Mouse (Mus musculus) heart, adult 2 months (tissue): ENCODE data around the gene Arf3. TPM values are rescaled to one million over a fixed set of nuclear protein-coding genes. Genes with fewer than 3 reads are reported as not detected.

Experiments
- DNase-seq, 2 experiments: peaks; one replicate each; pipeline ENCODE4 v3.0.0; 2021
- H3K27ac ChIP-seq: fragments of 200-600 bp; 2 replicates; pipeline ENCODE4 v1.8.1; 2022
- H3K27me3 ChIP-seq: fragments of 200-500 bp; 2 replicates; pipeline ENCODE4 v1.6.1; 2012; ENCODE audit warnings: mild to moderate bottlenecking, low read length, inconsistent platforms, mixed read lengths; ENCODE audit not compliant: control insufficient read depth, insufficient read depth
- H3K36me3 ChIP-seq: fragments of 200-500 bp; 2 replicates; pipeline ENCODE4 v1.6.1; 2012; ENCODE audit warnings: low read length, inconsistent platforms; ENCODE audit not compliant: control insufficient read depth, insufficient read depth
- H3K4me1 ChIP-seq: fragments of 200-500 bp; 2 replicates; pipeline ENCODE4 v1.6.1; 2011; ENCODE audit warnings: low read length; ENCODE audit not compliant: control insufficient read depth, insufficient read depth
- H3K4me3 ChIP-seq: fragments of 200-600 bp; 2 replicates; pipeline ENCODE4 v1.8.1; 2022
- H3K79me2 ChIP-seq: fragments of 200-500 bp; replicated peaks from 2 replicates; pipeline ENCODE4 v1.6.1; 2012; ENCODE audit warnings: mild to moderate bottlenecking, inconsistent platforms, low read length, moderate library complexity, mixed read lengths; ENCODE audit not compliant: control insufficient read depth, insufficient read depth
- H3K9ac ChIP-seq: fragments of 200-500 bp; 2 replicates; pipeline ENCODE4 v1.6.1; 2012; ENCODE audit warnings: low read depth, mild to moderate bottlenecking, control low read depth, inconsistent platforms, low read length, mixed read lengths
- CTCF ChIP-seq: fragments of 200-600 bp; IDR thresholded peaks from 2 replicates; pipeline ENCODE4 v1.8.1; 2022; ENCODE audit warnings: antibody characterized with exemption, mild to moderate bottlenecking, moderate library complexity
- EP300 ChIP-seq: fragments of 200-500 bp; IDR thresholded peaks from 2 replicates; pipeline ENCODE4 v1.6.1; 2011; ENCODE audit warnings: low read depth, low read length, control low read depth; ENCODE audit not compliant: insufficient read depth
- POLR2A ChIP-seq: fragments of 200-500 bp; IDR thresholded peaks from 2 replicates; pipeline ENCODE4 v1.6.1; 2011; ENCODE audit warnings: mild to moderate bottlenecking, low read depth, low read length, control low read depth; ENCODE audit not compliant: insufficient read depth
- WGBS: fragments of 180-500 bp; shearing (Covaris S2); methylation state at CpG from one replicate; pipeline ENCODE4 v1.1.7; 2018; 5-methylcytosine and 5-hydroxymethylcytosine counted together
- intact Hi-C: fragments of 180-260 bp; cut with DNase I; formaldehyde crosslinking; loops from one replicate; pipeline ENCODE4 v1.15.1; 2025
- polyA plus RNA-seq: library from polyadenylated mRNA; depleted of rRNA; stranded (reverse); fragments of >200 nt; gene quantifications from 2 replicates; pipeline ENCODE4 v1.2.3, GENCODE M21; 2012
- total RNA-seq, 2 experiments: library from RNA; stranded (reverse); gene quantifications; 2 replicates each; pipeline ENCODE4 v1.2.3; 2021

Gene Arf3
- total and polyA plus RNA-seq, 3 experiments = 18.9 to 30.6 (median 20.0) TPM

DNA sequence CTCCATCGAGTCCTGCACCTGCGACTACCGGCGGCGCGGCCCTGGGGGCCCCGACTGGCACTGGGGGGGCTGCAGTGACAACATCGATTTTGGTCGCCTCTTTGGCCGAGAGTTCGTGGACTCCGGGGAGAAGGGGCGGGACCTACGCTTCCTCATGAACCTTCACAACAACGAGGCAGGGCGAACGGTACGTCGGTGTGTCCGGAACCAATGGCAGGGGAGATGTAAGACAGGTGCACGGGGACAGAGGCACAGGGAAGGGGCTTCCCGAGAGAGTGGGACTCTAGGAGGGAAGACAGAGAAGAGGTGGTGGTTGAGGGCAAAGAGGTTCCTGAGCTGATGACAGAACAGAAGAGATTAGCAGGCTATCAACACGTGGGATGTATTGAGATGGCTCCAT lies 28.8 kb upstream of the Arf3 start:
- Histone ChIP-seq H3K4me1 (peaks cover 8% of the 10 kb centered on the region), H3K27me3 (peaks cover 35% of the 10 kb centered on the region), H3K36me3 (no peaks in the 10 kb centered on the region), H3K27ac (no peak overlapping the region), H3K79me2 (no peaks in the 10 kb centered on the region), H3K4me3 (no peak overlapping the region), H3K9ac (no peak overlapping the region)
- intact Hi-C loops = no loop called here
- 2% methylated on average over 23 of the region's 23 CpGs for WGBS
- TF ChIP-seq POLR2A (no peak), CTCF (no peak), EP300 (no peak)
- no peak for DNase-seq

DNA sequence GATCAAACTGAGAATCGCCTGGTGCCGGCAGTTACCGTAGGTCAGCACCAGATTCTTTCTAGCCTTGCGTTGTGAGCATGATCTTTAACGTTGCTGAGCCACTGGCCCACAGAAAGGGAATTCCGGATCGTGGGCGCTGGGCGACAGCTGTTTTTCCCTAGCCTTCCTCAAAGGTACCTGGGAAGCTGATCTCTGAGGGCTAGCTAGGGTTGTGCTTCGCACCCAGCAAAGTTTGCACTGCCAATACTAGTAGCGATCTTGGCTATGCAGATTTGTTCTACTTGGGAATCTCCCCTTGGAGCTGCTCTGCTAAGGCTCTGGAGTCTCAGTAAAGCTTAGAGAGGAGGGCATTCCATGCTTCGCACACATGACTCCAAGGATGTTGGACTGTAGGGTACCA lies 28.2 kb upstream of the Arf3 start:
- H3K27me3 ChIP-seq = peaks cover 35% of the 10 kb centered on the region
- intact Hi-C loops = no loop called here
- H3K36me3 ChIP-seq = no peaks in the 10 kb centered on the region
- H3K79me2 ChIP-seq = no peaks in the 10 kb centered on the region
- peak overlapping the region; percentile 24; the same call in 1 of the 2 replicates for H3K4me3 ChIP-seq
- H3K27ac ChIP-seq = no peak overlapping the region
- no peak for DNase-seq
- peaks cover 8% of the 10 kb centered on the region for H3K4me1 ChIP-seq
- WGBS = 1% methylated on average over 12 of the region's 12 CpGs
- TF ChIP-seq POLR2A = no peak
- TF ChIP-seq CTCF = no peak
- TF ChIP-seq EP300 = no peak
- no peak overlapping the region for H3K9ac ChIP-seq

DNA sequence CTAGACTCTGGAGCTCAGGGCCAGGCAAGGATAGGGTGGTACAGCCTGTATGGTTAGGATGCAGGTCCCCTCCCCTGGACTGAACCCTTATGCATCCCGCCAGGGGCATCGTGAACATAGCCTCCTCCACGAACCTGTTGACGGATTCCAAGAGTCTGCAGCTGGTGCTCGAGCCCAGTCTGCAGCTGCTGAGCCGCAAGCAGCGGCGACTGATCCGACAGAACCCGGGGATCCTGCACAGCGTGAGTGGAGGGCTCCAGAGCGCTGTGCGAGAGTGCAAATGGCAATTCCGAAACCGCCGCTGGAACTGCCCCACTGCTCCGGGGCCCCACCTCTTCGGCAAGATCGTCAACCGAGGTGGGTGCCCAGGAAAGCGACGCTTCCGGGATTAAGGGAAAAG lies 27.7 kb upstream of the Arf3 start:
- H3K4me1 ChIP-seq = peaks cover 8% of the 10 kb centered on the region
- H3K27me3 ChIP-seq = peaks cover 35% of the 10 kb centered on the region
- WGBS = under 1% methylated on average over 23 of the region's 23 CpGs
- no peak for TF ChIP-seq POLR2A
- TF ChIP-seq CTCF = no peak
- TF ChIP-seq EP300 = no peak
- H3K27ac ChIP-seq = no peak overlapping the region
- H3K4me3 ChIP-seq = peak overlapping the region; percentile 24; the same call in 1 of the 2 replicates
- intact Hi-C loops = no loop called here
- no peaks in the 10 kb centered on the region for H3K36me3 ChIP-seq
- no peak for DNase-seq
- no peak overlapping the region for H3K9ac ChIP-seq
- no peaks in the 10 kb centered on the region for H3K79me2 ChIP-seq

DNA sequence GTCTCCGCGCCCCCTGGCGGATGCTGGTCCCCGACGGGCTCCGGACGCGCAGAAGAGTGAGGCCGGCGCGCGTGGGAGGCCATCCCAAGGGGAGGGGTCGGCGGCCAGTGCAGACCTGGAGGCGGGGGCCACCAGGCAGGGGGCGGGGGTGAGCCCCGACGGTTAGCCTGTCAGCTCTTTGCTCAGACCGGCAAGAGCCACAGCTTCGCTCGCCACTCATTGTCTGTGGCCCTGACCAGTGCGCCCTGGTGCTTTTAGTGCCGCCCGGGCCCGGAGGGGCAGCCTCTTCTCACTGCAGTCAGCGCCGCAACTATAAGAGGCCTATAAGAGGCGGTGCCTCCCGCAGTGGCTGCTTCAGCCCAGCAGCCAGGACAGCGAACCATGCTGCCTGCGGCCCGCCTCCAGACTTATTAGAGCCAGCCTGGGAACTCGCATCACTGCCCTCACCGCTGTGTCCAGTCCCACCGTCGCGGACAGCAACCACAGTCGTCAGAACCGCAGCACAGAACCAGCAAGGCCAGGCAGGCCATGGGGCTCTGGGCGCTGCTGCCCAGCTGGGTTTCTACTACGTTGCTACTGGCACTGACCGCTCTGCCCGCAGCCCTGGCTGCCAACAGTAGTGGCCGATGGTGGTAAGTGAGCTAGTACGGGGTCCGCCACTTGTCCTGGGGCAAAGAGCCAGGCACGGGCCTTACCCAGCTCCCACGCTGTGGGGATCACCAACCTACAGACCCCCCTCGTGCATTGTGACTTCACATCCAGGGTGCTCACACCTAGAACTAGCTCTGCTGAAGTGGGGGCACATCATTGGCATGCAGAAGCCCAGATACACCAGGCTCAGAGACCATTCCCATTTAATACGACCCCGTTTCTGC lies 26.9 kb upstream of the Arf3 start, which contains the start of gene Wnt1:
TSS of gene Wnt1 (plus strand) at position 197 of the 875 bp plus-strand sequence.
- Histone ChIP-seq H3K9ac (no peak within 1 kb of the TSS), H3K36me3 (no peaks in the 10 kb centered on the region), H3K4me3 (no peak within 1 kb of the TSS), H3K4me1 (peaks cover 8% of the 10 kb centered on the region), H3K27ac (no peak within 1 kb of the TSS), H3K79me2 (no peaks in the 10 kb centered on the region), H3K27me3 (peaks cover 35% of the 10 kb centered on the region)
- peak in 1 of 2 experiments; percentile 73 for DNase-seq
- no peak for TF ChIP-seq EP300
- peak; percentile 79 for TF ChIP-seq CTCF
- intact Hi-C loops = no loop called here
- WGBS = 6% methylated on average over 49 of the region's 51 CpGs

DNA sequence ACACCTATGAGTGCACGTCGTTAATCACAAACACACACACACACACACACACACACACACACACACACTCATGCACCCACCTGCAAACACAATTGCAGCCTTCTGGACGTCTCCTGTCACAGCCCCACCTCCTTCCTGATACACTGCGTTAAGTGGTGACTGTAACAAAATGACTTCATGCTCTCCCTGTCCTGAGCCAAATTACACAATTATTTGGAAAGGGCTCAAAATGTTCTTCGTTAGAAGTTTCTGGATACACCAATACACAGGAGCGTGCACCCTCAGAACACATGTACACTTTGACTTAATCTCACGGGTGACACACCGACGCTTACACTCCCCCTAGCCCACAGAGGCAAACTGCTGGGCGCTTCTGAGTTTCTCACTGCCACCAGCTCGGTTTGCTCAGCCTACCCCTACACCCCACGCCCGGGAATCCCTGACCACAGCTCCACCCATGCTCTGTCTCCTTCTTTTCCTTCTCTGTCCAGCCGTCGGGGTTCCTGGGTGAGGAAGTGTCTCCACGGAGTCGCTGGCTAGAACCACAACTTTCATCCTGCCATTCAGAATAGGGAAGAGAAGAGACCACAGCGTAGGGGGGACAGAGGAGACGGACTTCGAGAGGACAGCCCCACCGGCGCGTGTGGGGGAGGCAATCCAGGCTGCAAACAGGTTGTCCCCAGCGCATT lies 26.1 kb upstream of the Arf3 start:
- intact Hi-C loops = no loop called here
- Histone ChIP-seq H3K27ac (no peak overlapping the region), H3K4me1 (peaks cover 8% of the 10 kb centered on the region), H3K27me3 (peaks cover 35% of the 10 kb centered on the region), H3K9ac (no peak overlapping the region), H3K36me3 (no peaks in the 10 kb centered on the region), H3K4me3 (no peak overlapping the region), H3K79me2 (no peaks in the 10 kb centered on the region)
- 12% methylated on average over 24 of the region's 24 CpGs for WGBS
- TF ChIP-seq CTCF = no peak
- TF ChIP-seq POLR2A = no peak
- DNase-seq = no peak

DNA sequence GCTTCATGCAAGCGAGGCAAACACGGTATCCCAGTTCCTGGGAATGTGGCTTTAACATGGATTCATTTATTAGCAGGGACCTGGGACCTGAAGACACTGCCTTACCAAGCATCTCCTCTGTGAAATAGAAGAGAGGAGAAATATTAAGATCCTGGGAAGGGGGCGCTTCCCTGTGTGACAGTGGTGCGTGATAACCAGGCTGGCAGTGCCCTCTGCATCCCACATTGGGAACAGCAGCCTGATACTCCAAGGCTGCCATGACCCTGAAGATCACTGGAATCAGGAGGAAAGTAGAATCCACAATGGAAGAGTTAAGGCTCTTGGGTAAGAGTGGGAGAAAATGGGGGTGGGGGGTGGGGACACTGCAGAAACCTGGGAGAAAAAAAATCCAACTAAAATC lies 24.9 kb upstream of the Arf3 start:
- Histone ChIP-seq H3K4me3 (no peak overlapping the region), H3K4me1 (peaks cover 8% of the 10 kb centered on the region), H3K36me3 (no peaks in the 10 kb centered on the region), H3K9ac (no peak overlapping the region), H3K79me2 (no peaks in the 10 kb centered on the region), H3K27ac (no peak overlapping the region), H3K27me3 (peaks cover 34% of the 10 kb centered on the region)
- no peak for TF ChIP-seq POLR2A
- peak; percentile 32 for TF ChIP-seq CTCF
- TF ChIP-seq EP300 = no peak
- WGBS = 34% methylated on average over 4 of the region's 4 CpGs
- no peak for DNase-seq
- intact Hi-C loops = no loop called here
